Mouse (Mus musculus) erythroblast, embryonic 14.5 days (primary cell): ENCODE results near the gene Hras. TPM values are rescaled to one million over a fixed set of nuclear protein-coding genes. Genes with fewer than 3 reads are reported as not detected.
A peak's percentile ranks its signal among the peaks of the same experiment; 100 is the strongest.

Source experiments
- H3K27me3 ChIP-seq: 2 replicates; pipeline ENCODE4 v1.6.1; 2012; ENCODE audit warnings: inconsistent platforms; ENCODE audit not compliant: control insufficient read depth
- H3K36me3 ChIP-seq: 2 replicates; pipeline ENCODE4 v1.6.1; 2012; ENCODE audit warnings: mild to moderate bottlenecking, inconsistent platforms; ENCODE audit not compliant: control insufficient read depth
- H3K4me1 ChIP-seq: 2 replicates; pipeline ENCODE4 v1.6.1; 2012; ENCODE audit warnings: inconsistent platforms; ENCODE audit not compliant: control insufficient read depth
- H3K4me3 ChIP-seq: replicated peaks from 2 replicates; pipeline ENCODE3; 2012; ENCODE audit warnings: moderate library complexity, mild to moderate bottlenecking, inconsistent platforms
- H3K9me3 ChIP-seq: 2 replicates; pipeline ENCODE4 v1.6.1; 2012; ENCODE audit warnings: low read length, inconsistent platforms, mixed read lengths; ENCODE audit not compliant: control insufficient read depth
- GATA1 ChIP-seq: IDR thresholded peaks from 2 replicates; pipeline ENCODE4 v1.6.1; 2012; ENCODE audit warnings: low read length, inconsistent platforms, mixed read lengths
- TAL1 ChIP-seq: IDR thresholded peaks from 3 replicates; pipeline ENCODE4 v1.6.1; 2012; ENCODE audit warnings: low read length, inconsistent platforms, mixed read lengths
- polyA plus RNA-seq: library from polyadenylated mRNA; stranded (reverse); fragments of >175 nt; gene quantifications from 2 replicates; pipeline ENCODE4 v1.2.3, GENCODE M21; 2012

The Hras gene
- polyA plus RNA-seq, 1 experiment: 34.0 TPM

GRCm38 (mm10) chr7:141222126-141222467 is 28.3 kb upstream of the Hras start:
- Histone ChIP-seq H3K4me1 (peaks cover 60% of the 10 kb centered on the region), H3K27me3 (no peaks in the 10 kb centered on the region), H3K4me3 (peak overlapping the region; percentile 76), H3K36me3 (peaks cover 43% of the 10 kb centered on the region), H3K9me3 (peaks cover 3% of the 10 kb centered on the region; the same call in 1 of the 2 replicates)
- TF ChIP-seq TAL1 (no peak), GATA1 (no peak)

DNA sequence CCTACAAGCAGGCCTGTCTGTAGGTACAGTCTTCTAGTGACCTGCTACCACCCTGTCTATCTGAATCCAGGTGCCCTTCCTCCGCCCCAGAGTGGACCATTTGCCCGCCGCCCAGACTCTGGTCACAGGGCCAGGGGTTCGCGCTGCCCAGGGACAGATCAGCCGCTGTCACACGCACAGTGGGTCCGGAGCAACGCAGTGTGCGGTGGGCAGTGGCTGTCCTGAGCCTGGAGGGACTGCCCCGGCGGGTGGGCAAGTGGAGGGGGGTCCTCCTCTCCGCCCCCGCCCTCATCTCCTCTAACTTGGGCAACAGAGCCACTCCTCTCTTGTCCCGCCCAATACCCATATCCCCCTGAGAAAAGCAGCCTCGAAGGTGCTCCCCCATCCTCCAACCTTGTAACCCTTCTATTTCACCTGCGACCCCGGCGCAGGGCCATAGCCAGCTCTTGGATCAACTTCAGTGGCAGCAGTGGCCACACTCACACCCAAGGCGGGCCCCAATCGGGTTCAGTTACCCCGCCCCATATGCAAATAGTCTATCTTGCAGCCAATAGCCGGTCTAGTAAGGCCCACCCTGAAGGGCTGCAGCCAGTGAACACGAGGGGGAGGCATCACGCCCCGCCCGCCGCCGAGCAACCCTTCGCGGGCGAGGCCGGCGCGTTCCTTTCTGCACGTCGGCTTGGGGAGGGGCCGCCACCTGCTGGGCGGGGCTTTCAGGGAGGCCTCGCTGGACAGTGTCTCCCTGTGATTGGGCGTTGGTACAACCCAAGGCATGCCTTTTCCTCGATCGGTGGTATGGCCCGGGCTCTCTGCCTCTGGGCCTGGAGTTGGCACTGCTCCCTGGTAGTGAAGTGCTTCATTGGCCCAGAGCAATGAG is 27.7 kb upstream of the Hras start:
- Histone ChIP-seq H3K4me3 (peak overlapping the region; percentile 76), H3K36me3 (peaks cover 49% of the 10 kb centered on the region), H3K4me1 (peaks cover 66% of the 10 kb centered on the region), H3K9me3 (no peaks in the 10 kb centered on the region), H3K27me3 (no peaks in the 10 kb centered on the region)
- TF ChIP-seq TAL1 (no peak), GATA1 (no peak)

- TF ChIP-seq TAL1: no peak
- no peak for TF ChIP-seq GATA1
- peaks cover 76% of the 10 kb centered on the region for H3K4me1 ChIP-seq
- H3K4me3 ChIP-seq: peak overlapping the region; percentile 76
- H3K9me3 ChIP-seq: no peaks in the 10 kb centered on the region
- H3K36me3 ChIP-seq: peaks cover 50% of the 10 kb centered on the region
- no peaks in the 10 kb centered on the region for H3K27me3 ChIP-seq
Measured at GRCm38 (mm10) chr7:141220377-141220776, 26.6 kb upstream of the Hras start.

DNA sequence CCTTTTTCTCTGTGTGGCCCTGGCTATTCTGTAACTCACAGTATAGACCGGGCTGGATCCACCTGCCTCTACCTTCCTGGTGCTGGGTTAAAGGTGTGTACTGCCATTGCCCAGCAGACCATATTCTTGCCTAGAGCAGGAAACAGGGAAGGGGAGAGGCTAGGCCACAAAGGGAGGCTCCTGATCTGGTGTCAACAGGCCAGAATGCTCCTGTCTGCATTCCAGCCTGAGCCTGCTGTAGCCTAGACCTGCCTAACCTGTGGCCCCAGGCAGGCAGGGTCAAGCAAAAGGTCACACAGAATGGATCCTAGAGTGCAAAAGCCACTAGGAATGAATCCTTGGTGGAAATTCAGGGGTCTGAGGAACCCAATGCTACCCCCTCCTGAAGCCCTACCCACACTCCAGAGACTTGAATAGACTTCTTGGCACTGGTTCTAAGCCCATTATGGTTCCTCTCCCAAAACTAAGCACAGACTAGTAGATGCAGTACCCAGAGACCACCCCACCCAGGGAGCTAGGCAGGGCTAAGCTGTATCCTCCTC is 25.8 kb upstream of the Hras start:
- H3K4me3 ChIP-seq: peak overlapping the region; percentile 10
- H3K9me3 ChIP-seq: no peaks in the 10 kb centered on the region
- peaks cover 50% of the 10 kb centered on the region for H3K36me3 ChIP-seq
- H3K4me1 ChIP-seq: peaks cover 84% of the 10 kb centered on the region
- no peak for TF ChIP-seq TAL1
- no peak for TF ChIP-seq GATA1
- no peaks in the 10 kb centered on the region for H3K27me3 ChIP-seq

DNA sequence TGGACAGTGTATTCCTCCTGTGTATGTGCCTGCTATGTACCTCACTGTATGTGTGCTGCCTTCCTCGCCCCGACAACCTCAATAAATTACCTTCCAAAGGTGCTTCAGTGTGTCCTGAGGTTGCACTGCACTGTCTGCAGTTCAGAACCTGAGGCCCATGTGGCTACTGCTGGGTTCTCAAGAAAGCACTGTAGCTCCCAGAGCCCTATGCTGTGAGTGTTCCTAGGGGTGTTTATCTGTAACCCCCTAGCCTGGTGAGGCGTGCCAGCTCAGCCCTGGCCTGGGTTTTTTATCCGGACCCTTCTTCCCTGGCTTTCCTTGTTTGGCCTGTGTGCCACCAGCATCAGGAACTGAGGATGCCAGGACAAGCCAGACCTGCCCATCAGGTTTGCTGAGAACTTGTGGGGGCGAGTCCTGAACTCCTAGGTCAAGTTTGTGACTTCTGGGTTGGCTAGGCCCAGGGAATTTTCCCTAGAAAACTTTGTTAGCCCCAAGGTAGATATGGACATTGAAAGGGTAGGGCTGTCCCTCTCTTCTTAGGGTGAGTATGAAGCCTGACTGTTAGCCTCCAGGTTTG is 24.8 kb upstream of the Hras start:
- TF ChIP-seq TAL1: no peak
- no peak for TF ChIP-seq GATA1
- Histone ChIP-seq H3K9me3 (no peaks in the 10 kb centered on the region), H3K4me1 (peaks cover 93% of the 10 kb centered on the region), H3K4me3 (no peak overlapping the region), H3K27me3 (no peaks in the 10 kb centered on the region), H3K36me3 (peaks cover 57% of the 10 kb centered on the region)

DNA sequence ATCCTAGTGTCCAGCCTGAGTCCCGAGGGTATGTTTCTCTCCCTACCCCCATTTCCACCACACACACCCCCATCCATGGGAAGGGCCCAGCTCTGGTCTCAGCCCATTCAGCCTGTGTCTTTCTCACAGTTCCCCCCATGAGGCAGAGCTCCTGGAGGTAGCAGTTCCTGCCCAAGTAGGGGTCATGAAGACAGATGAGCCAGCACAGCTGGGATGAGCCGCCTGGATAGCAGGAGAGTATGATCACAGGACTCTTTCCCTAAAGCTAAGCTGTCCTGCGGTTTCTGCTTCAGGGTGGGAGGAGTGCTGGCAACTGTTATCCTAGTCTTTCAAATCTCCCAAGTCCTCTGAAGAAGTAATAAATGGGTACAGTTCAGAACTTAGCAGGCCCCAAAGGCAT is 24.3 kb upstream of the Hras start:
- Histone ChIP-seq H3K9me3 (no peaks in the 10 kb centered on the region), H3K4me1 (peaks cover 97% of the 10 kb centered on the region)

GRCm38 (mm10) chr7:141217343-141218013 is 23.7 kb upstream of the Hras start:
- no peak for TF ChIP-seq TAL1
- TF ChIP-seq GATA1: no peak
- no peaks in the 10 kb centered on the region for H3K27me3 ChIP-seq
- H3K9me3 ChIP-seq: no peaks in the 10 kb centered on the region
- H3K4me3 ChIP-seq: peak overlapping the region; percentile 79
- H3K36me3 ChIP-seq: peaks cover 64% of the 10 kb centered on the region
- peaks cover 97% of the 10 kb centered on the region for H3K4me1 ChIP-seq

More for the DNA sequence above, 24.3 kb upstream of the Hras start:
- TF ChIP-seq GATA1 (no peak), TAL1 (no peak)
- Histone ChIP-seq H3K4me3 (no peak overlapping the region), H3K27me3 (no peaks in the 10 kb centered on the region), H3K36me3 (peaks cover 61% of the 10 kb centered on the region)

GRCm38 (mm10) chr7:141216894-141217293 is 23.1 kb upstream of the Hras start:
- H3K4me3 ChIP-seq: peak overlapping the region; percentile 79
- H3K36me3 ChIP-seq: peaks cover 67% of the 10 kb centered on the region
- H3K27me3 ChIP-seq: no peaks in the 10 kb centered on the region
- no peaks in the 10 kb centered on the region for H3K9me3 ChIP-seq
- H3K4me1 ChIP-seq: peaks cover 97% of the 10 kb centered on the region
- TF ChIP-seq GATA1 (no peak), TAL1 (no peak)
